Comparison of ENCODE assay signal across 29 mouse cellular contexts in the genomic region with DNA sequence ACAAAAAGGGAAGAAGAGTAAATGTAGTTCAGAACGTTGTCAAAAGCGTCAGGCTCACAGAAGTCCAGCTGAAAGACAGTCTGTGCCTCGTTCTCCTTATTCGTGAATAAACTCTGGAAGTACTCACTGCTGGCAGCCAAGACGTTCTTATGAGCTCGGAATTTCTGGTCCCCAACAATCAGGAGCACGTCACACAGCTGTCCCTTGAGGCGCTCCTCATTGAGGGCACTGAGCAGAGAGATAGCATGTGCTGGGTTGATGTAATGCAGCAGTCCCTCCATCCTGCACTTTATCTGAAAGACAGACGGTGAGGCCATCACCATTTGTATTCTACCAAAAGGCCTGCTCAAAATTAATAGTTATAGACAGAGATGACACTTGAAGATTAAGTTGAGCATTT. TPM values are rescaled to one million over a fixed set of nuclear protein-coding genes. Genes with fewer than 3 reads are reported as not detected.
DNase-seq lines count a peak whose midpoint lies in the region; ATAC-seq and TF ChIP-seq lines count a peak whose summit lies in the region.
"Had no signal": no experiment of that assay in that cellular context is flagged by ENCODE, and none has a peak within 500 bp of the region (broad histone marks: within the 10 kb centered on the region; RNA-seq: fewer than 3 reads in every experiment).

No protein-coding gene starts in this region.

- H3K4me3 ChIP-seq in heart, embryonic 10.5 days = no peak overlapping the region
- no peak overlapping the region for H3K4me3 ChIP-seq in heart, adult 2 months
- no peak overlapping the region for H3K4me3 ChIP-seq in liver, embryonic 12.5 days
- no peak overlapping the region for H3K4me3 ChIP-seq in liver, postnatal 0 days (ENCODE audit: low read depth, low read length)
- H3K4me3 ChIP-seq in intestine, embryonic 15.5 days (replicated peaks) = no peak overlapping the region
- H3K4me3 ChIP-seq: embryonic facial prominence, embryonic 10.5 days; embryonic facial prominence, embryonic 15.5 days; heart, embryonic 15.5 days; hindbrain, embryonic 12.5 days; limb, embryonic 10.5 days; limb, embryonic 15.5 days; lung, embryonic 15.5 days; midbrain, embryonic 13.5 days; neural tube, embryonic 13.5 days had no signal

- DNase-seq in heart, embryonic 10.5 days (ENCODE audit: low spot score) = peak; percentile 55
- DNase-seq in heart, adult 2 months = no peak
- DNase-seq in liver, postnatal 0 days = no peak
- DNase-seq in spleen, postnatal 36 days (ENCODE audit: low spot score in 2 of 2) = no peak
- no peak for DNase-seq in embryo, embryonic 9.5 days (ENCODE audit: extremely low spot score)
- DNase-seq: adrenal gland, postnatal 10 days; cerebellum, adult 11-12 months; cerebellum, adult 9-11 months; gastrocnemius, postnatal 36 days; kidney, adult 8-10 months; kidney, postnatal 4 days; right cerebral cortex, postnatal 4 days; thymus, postnatal 14 days had no signal

- TF ChIP-seq EP300 in heart, adult 2 months (IDR thresholded peaks at IDR 0.05; ENCODE audit: insufficient read depth, low read depth, low read length) = no peak
- TF ChIP-seq EP300 in liver, postnatal 0 days (IDR thresholded peaks at IDR 0.05; ENCODE audit: low read depth) = peak; percentile 25; the same call in 1 of the 2 replicates

- peaks cover 30% of the 10 kb centered on the region for H3K4me1 ChIP-seq in heart, embryonic 10.5 days
- no peaks in the 10 kb centered on the region for H3K4me1 ChIP-seq in heart, adult 2 months (ENCODE audit: control insufficient read depth, insufficient read depth, low read length)
- peaks cover 41% of the 10 kb centered on the region for H3K4me1 ChIP-seq in liver, embryonic 12.5 days
- peaks cover 14% of the 10 kb centered on the region for H3K4me1 ChIP-seq in liver, postnatal 0 days (ENCODE audit: insufficient read depth)
- H3K4me1 ChIP-seq in intestine, embryonic 15.5 days (replicated peaks) = no peaks in the 10 kb centered on the region
- H3K4me1 ChIP-seq: limb, embryonic 15.5 days; lung, embryonic 15.5 days; midbrain, embryonic 13.5 days; neural tube, embryonic 13.5 days had no signal

- peak; percentile 89 for ATAC-seq in liver, embryonic 12.5 days
- ATAC-seq in liver, postnatal 0 days = peak; percentile 83
- no peak for ATAC-seq in intestine, embryonic 15.5 days
- ATAC-seq: forebrain, embryonic 14.5 days; hindbrain, postnatal 0 days; intestine, embryonic 16.5 days; midbrain, embryonic 13.5 days had no signal

- H3K27ac ChIP-seq in heart, embryonic 10.5 days = no peak overlapping the region
- no peak overlapping the region for H3K27ac ChIP-seq in heart, adult 2 months
- peak overlapping the region; percentile 76 for H3K27ac ChIP-seq in liver, embryonic 12.5 days
- H3K27ac ChIP-seq in liver, postnatal 0 days (ENCODE audit: low read depth) = peak overlapping the region; percentile 16; the same call in 1 of the 2 replicates
- H3K27ac ChIP-seq in intestine, embryonic 15.5 days = no peak overlapping the region
- H3K27ac ChIP-seq: embryonic facial prominence, embryonic 10.5 days; embryonic facial prominence, embryonic 15.5 days; heart, embryonic 15.5 days; hindbrain, embryonic 12.5 days; hindbrain, postnatal 0 days; kidney, postnatal 0 days; limb, embryonic 10.5 days; limb, embryonic 15.5 days; lung, embryonic 15.5 days; midbrain, embryonic 13.5 days; neural tube, embryonic 13.5 days had no signal

- H3K27me3 ChIP-seq in heart, embryonic 10.5 days (ENCODE audit: insufficient read depth, poor library complexity, severe bottlenecking) = no peaks in the 10 kb centered on the region
- H3K27me3 ChIP-seq in heart, adult 2 months (ENCODE audit: control insufficient read depth, insufficient read depth, low read length) = no peaks in the 10 kb centered on the region
- H3K27me3 ChIP-seq in liver, embryonic 12.5 days (replicated peaks) = no peaks in the 10 kb centered on the region
- H3K27me3 ChIP-seq in liver, postnatal 0 days (ENCODE audit: insufficient read depth, low read length) = no peaks in the 10 kb centered on the region
- no peaks in the 10 kb centered on the region for H3K27me3 ChIP-seq in intestine, embryonic 15.5 days (replicated peaks)
- H3K27me3 ChIP-seq: embryonic facial prominence, embryonic 15.5 days; hindbrain, embryonic 12.5 days; limb, embryonic 15.5 days; lung, embryonic 15.5 days; midbrain, embryonic 13.5 days; neural tube, embryonic 13.5 days had no signal

- TF ChIP-seq CTCF in heart, adult 2 months (IDR thresholded peaks at IDR 0.05) = no peak
- TF ChIP-seq CTCF in liver, postnatal 0 days (IDR thresholded peaks at IDR 0.05; ENCODE audit: low read depth) = no peak

- TF ChIP-seq POLR2A in heart, adult 2 months (IDR thresholded peaks at IDR 0.05; ENCODE audit: insufficient read depth, low read depth, low read length) = no peak

- no peaks in the 10 kb centered on the region for H3K9me3 ChIP-seq in heart, embryonic 10.5 days
- H3K9me3 ChIP-seq in liver, embryonic 12.5 days (replicated peaks) = no peaks in the 10 kb centered on the region
- H3K9me3 ChIP-seq in liver, postnatal 0 days (ENCODE audit: low read length) = no peaks in the 10 kb centered on the region
- no peaks in the 10 kb centered on the region for H3K9me3 ChIP-seq in intestine, embryonic 15.5 days
- H3K9me3 ChIP-seq: embryonic facial prominence, embryonic 10.5 days; embryonic facial prominence, embryonic 15.5 days; G1E; heart, embryonic 15.5 days; hindbrain, embryonic 12.5 days; limb, embryonic 10.5 days; limb, embryonic 15.5 days; lung, embryonic 15.5 days; midbrain, embryonic 13.5 days; neural tube, embryonic 13.5 days had no signal

- 60% methylated on average over 9 of the region's 9 CpGs for WGBS in heart, embryonic 10.5 days
- 75% methylated on average over 9 of the region's 9 CpGs for WGBS in heart, adult 2 months
- WGBS in liver, embryonic 12.5 days (ENCODE audit: insufficient replicate concordance) = 52% methylated on average over 9 of the region's 9 CpGs
- 63% methylated on average over 9 of the region's 9 CpGs for WGBS in liver, postnatal 0 days (ENCODE audit: insufficient replicate concordance)
- 82% methylated on average over 9 of the region's 9 CpGs for WGBS in intestine, embryonic 15.5 days

- intact Hi-C loops in heart, adult 2 months (cut with DNase I) = no loop called here

- peak overlapping the region; percentile 26; the same call in 1 of the 2 replicates for H3K4me2 ChIP-seq in liver, embryonic 12.5 days
- H3K4me2 ChIP-seq in liver, postnatal 0 days (ENCODE audit: low read depth, low read length) = no peak overlapping the region
- no peak overlapping the region for H3K4me2 ChIP-seq in intestine, embryonic 15.5 days (replicated peaks)
- H3K4me2 ChIP-seq: embryonic facial prominence, embryonic 15.5 days; heart, embryonic 15.5 days; hindbrain, embryonic 12.5 days; limb, embryonic 15.5 days; lung, embryonic 15.5 days; midbrain, embryonic 13.5 days; neural tube, embryonic 13.5 days had no signal

- peaks cover 43% of the 10 kb centered on the region for H3K36me3 ChIP-seq in heart, embryonic 10.5 days
- peaks cover 10% of the 10 kb centered on the region for H3K36me3 ChIP-seq in heart, adult 2 months (ENCODE audit: control insufficient read depth, insufficient read depth, low read length)
- peaks cover 60% of the 10 kb centered on the region for H3K36me3 ChIP-seq in liver, embryonic 12.5 days
- H3K36me3 ChIP-seq in liver, postnatal 0 days (replicated peaks; ENCODE audit: insufficient read depth, low read length) = peaks cover 57% of the 10 kb centered on the region
- H3K36me3 ChIP-seq in intestine, embryonic 15.5 days = peaks cover 35% of the 10 kb centered on the region

- peaks cover 3% of the 10 kb centered on the region; the same call in 1 of the 2 replicates for H3K79me2 ChIP-seq in heart, adult 2 months (replicated peaks; ENCODE audit: control insufficient read depth, insufficient read depth, low read length)

- H3K9ac ChIP-seq in heart, adult 2 months (ENCODE audit: low read depth, low read length) = no peak overlapping the region
- H3K9ac ChIP-seq in liver, embryonic 12.5 days = peak overlapping the region; percentile 5; the same call in 1 of the 2 replicates
- H3K9ac ChIP-seq in liver, postnatal 0 days (replicated peaks) = no peak overlapping the region
- no peak overlapping the region for H3K9ac ChIP-seq in intestine, embryonic 15.5 days
- H3K9ac ChIP-seq: embryonic facial prominence, embryonic 15.5 days; heart, embryonic 15.5 days; hindbrain, embryonic 12.5 days; limb, embryonic 15.5 days; lung, embryonic 15.5 days; midbrain, embryonic 13.5 days; neural tube, embryonic 13.5 days had no signal

RNA-seq across cellular contexts. Expression of gene C2cd2, which starts 9.6 kb away (rescaled TPM):
- polyA plus RNA-seq in heart, embryonic 10.5 days (2016; fragmentation: Nextera tagmentation; extraction: Ambion mirVana) = 16.3 and 18.4 TPM in 2 replicates
- total RNA-seq in heart, adult 2 months (2021) = 10 to 100 TPM; 19.7 to 26.6 TPM
- 8.0 and 8.2 TPM in 2 replicates for polyA plus RNA-seq in heart, adult 2 months (2012; rRNA removed)
- 8.8 and 10.0 TPM in 2 replicates for polyA plus RNA-seq in liver, embryonic 12.5 days (2016; fragmentation: Nextera tagmentation; extraction: Ambion mirVana)
- 11.7 and 13.8 TPM in 2 replicates for polyA plus RNA-seq in liver, postnatal 0 days (2015; fragmentation: Nextera tagmentation; extraction: Ambion mirVana)
- 15.1 and 15.8 TPM in 2 replicates for polyA plus RNA-seq in intestine, embryonic 15.5 days (2015; fragmentation: Nextera tagmentation; extraction: Ambion mirVana)

RNA-seq across cellular contexts. Expression of gene Zbtb21, which starts 9.6 kb away (rescaled TPM):
- 10.1 and 10.2 TPM in 2 replicates for polyA plus RNA-seq in heart, embryonic 10.5 days (2016; fragmentation: Nextera tagmentation; extraction: Ambion mirVana)
- 10 to 100 TPM; 10.4 to 12.3 TPM for total RNA-seq in heart, adult 2 months (2021)
- 7.6 and 11.9 TPM in 2 replicates for polyA plus RNA-seq in heart, adult 2 months (2012; rRNA removed)
- polyA plus RNA-seq in liver, embryonic 12.5 days (2016; fragmentation: Nextera tagmentation; extraction: Ambion mirVana) = 5.0 and 5.1 TPM in 2 replicates
- polyA plus RNA-seq in liver, postnatal 0 days (2015; fragmentation: Nextera tagmentation; extraction: Ambion mirVana) = 1.8 and 1.9 TPM in 2 replicates
- 11.7 and 12.4 TPM in 2 replicates for polyA plus RNA-seq in intestine, embryonic 15.5 days (2015; fragmentation: Nextera tagmentation; extraction: Ambion mirVana)

RNA-seq across cellular contexts. Expression of gene B230307C23Rik, which starts 44.3 kb away (rescaled TPM):
- polyA plus RNA-seq in heart, embryonic 10.5 days (2016; fragmentation: Nextera tagmentation; extraction: Ambion mirVana) = 15.3 and 20.1 TPM in 2 replicates
- total RNA-seq in heart, adult 2 months (2021) = 1 to 10 TPM; 3.7 to 4.7 TPM
- 3.1 and 6.4 TPM in 2 replicates for polyA plus RNA-seq in heart, adult 2 months (2012; rRNA removed)
- polyA plus RNA-seq in liver, embryonic 12.5 days (2016; fragmentation: Nextera tagmentation; extraction: Ambion mirVana) = 20.3 and 22.2 TPM in 2 replicates
- 9.8 and 11.2 TPM in 2 replicates for polyA plus RNA-seq in liver, postnatal 0 days (2015; fragmentation: Nextera tagmentation; extraction: Ambion mirVana)
- polyA plus RNA-seq in intestine, embryonic 15.5 days (2015; fragmentation: Nextera tagmentation; extraction: Ambion mirVana) = 28.7 and 29.7 TPM in 2 replicates

Comparison
In these comparisons a context has a peak if more than half of its experiments do, and no peak if none do; other contexts are left out.
1. H3K27ac ChIP-seq: peak in liver, embryonic 12.5 days (single experiment) and liver, postnatal 0 days (single experiment); none in heart, embryonic 10.5 days (single experiment), heart, adult 2 months (single experiment) and intestine, embryonic 15.5 days (single experiment).